Mouse (Mus musculus) bone marrow macrophage, adult 2 months (primary cell): ENCODE results near the gene Reps2.

Experiments
- CTCF ChIP-seq: IDR thresholded peaks from 2 replicates; pipeline ENCODE4 v1.5.1; 2012; ENCODE audit warnings: low read depth, mild to moderate bottlenecking, low read length, moderate library complexity
- POLR2A ChIP-seq: IDR thresholded peaks from 2 replicates; pipeline ENCODE4 v1.6.1; 2012; ENCODE audit warnings: mild to moderate bottlenecking, low read depth, low read length, borderline replicate concordance

DNA sequence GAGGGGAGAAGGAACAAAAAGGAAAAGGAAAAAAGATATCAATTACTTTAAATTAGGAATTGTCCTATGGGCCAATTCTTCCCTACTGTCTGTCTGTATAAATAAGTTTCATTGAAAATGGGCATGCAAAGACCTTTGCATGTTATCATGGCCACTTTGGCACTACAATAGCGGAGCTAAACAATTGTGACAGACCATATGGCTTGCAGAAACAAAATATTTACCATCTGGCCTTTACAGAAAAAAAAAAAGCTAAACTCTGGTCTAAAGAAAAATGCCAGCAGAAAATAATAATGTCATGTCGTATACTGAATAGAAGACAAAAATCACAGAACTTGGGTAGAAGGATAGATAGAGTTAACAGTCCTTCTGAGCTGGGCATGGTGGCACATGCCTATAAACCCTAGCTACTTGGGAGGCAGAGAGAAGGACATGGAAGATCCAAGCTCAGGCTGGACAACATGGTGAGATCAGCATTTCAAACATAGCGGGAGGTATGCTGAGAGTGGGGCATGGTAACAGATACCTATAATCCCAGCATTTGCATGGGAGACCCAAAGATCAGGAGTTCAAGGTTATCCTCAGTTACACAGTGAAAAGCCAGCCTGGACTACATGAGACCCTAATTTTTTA, 54.2 kb downstream of the Reps2 start:
- TF ChIP-seq CTCF (no peak), POLR2A (no peak)
